Mouse (Mus musculus) liver, postnatal 0 days (tissue): ENCODE measurements around the gene Ugt1a5. TPM values are rescaled to one million over a fixed set of nuclear protein-coding genes. Genes with fewer than 3 reads are reported as not detected.

Experiments used
- ATAC-seq: fragments of 200-750 bp; cut with Nextera tagmentation; 2 replicates; pipeline ENCODE4 v1.8.0; 2017; ENCODE audit warnings: mild to moderate bottlenecking, moderate library complexity
- DNase-seq: peaks from one replicate; pipeline ENCODE4 v3.0.0-alpha.2; 2016
- H3K27ac ChIP-seq: fragments of 300-500 bp; sonication (generic); 2 replicates; pipeline ENCODE4 v1.5.1; 2014; ENCODE audit warnings: antibody characterized with exemption, moderate library complexity, mild to moderate bottlenecking, low read depth
- H3K27me3 ChIP-seq: fragments of 300-500 bp; sonication (generic); 2 replicates; pipeline ENCODE4 v1.6.1; 2014; ENCODE audit warnings: low read length, control low read depth, mixed read lengths; ENCODE audit not compliant: insufficient read depth
- H3K36me3 ChIP-seq: fragments of 300-500 bp; sonication (generic); replicated peaks from 2 replicates; pipeline ENCODE4 v1.6.1; 2014; ENCODE audit warnings: mild to moderate bottlenecking, control low read depth, low read length, moderate library complexity, mixed read lengths; ENCODE audit not compliant: insufficient read depth
- H3K4me1 ChIP-seq: fragments of 300-500 bp; sonication (generic); 2 replicates; pipeline ENCODE4 v1.6.1; 2014; ENCODE audit warnings: antibody characterized with exemption, mild to moderate bottlenecking, control low read depth; ENCODE audit not compliant: insufficient read depth
- H3K4me2 ChIP-seq: fragments of 300-500 bp; sonication (generic); 2 replicates; pipeline ENCODE4 v1.6.1; 2014; ENCODE audit warnings: low read depth, mild to moderate bottlenecking, low read length, moderate library complexity, mixed read lengths
- H3K4me3 ChIP-seq: fragments of 300-500 bp; sonication (generic); 2 replicates; pipeline ENCODE4 v1.5.1; 2014; ENCODE audit warnings: low read depth, low read length
- H3K9ac ChIP-seq: fragments of 300-500 bp; sonication (generic); replicated peaks from 2 replicates; pipeline ENCODE4 v1.6.1; 2014; ENCODE audit warnings: mild to moderate bottlenecking, moderate library complexity
- H3K9me3 ChIP-seq: fragments of 300-500 bp; sonication (generic); 2 replicates; pipeline ENCODE4 v1.6.1; 2016; ENCODE audit warnings: mild to moderate bottlenecking, control low read depth, low read length, mixed read lengths
- CTCF ChIP-seq: sonication (generic); IDR thresholded peaks from 2 replicates; pipeline ENCODE4 v1.5.1; 2016; ENCODE audit warnings: antibody characterized with exemption, low read depth
- EP300 ChIP-seq: IDR thresholded peaks from 2 replicates; pipeline ENCODE4 v1.6.1; 2016; ENCODE audit warnings: antibody characterized with exemption, low read depth, mild to moderate bottlenecking
- whole genome bisulfite sequencing: fragments of 180-500 bp; shearing (Covaris S2); extraction: QIAGEN DNeasy Blood & Tissue Kit; methylation state at CpG from one replicate; pipeline ENCODE4 v1.1.7; 2014; ENCODE audit not compliant: insufficient replicate concordance; 5-methylcytosine and 5-hydroxymethylcytosine counted together
- polyA plus RNA-seq: library from polyadenylated mRNA; unstranded; fragments of >200 nt; fragmentation: Nextera tagmentation; extraction: Ambion mirVana; gene quantifications from 2 replicates; pipeline ENCODE4 v1.2.1, GENCODE M21; 2015

Gene Ugt1a5
- polyA plus RNA-seq, 1 experiment from 2014 or later = 0.19 TPM

- no peak overlapping the region for H3K9ac ChIP-seq
- 42% methylated on average over 3 of the region's 3 CpGs for WGBS
- no peaks in the 10 kb centered on the region for H3K27me3 ChIP-seq
- no peak for ATAC-seq
- no peaks in the 10 kb centered on the region; the same call in 1 of the 2 replicates for H3K4me1 ChIP-seq
- H3K4me3 ChIP-seq = no peak overlapping the region
- no peak for DNase-seq
- no peak for TF ChIP-seq CTCF
- H3K4me2 ChIP-seq = no peak overlapping the region
- no peaks in the 10 kb centered on the region for H3K36me3 ChIP-seq
- peaks cover 22% of the 10 kb centered on the region for H3K9me3 ChIP-seq
- H3K27ac ChIP-seq = no peak overlapping the region
Observed at GRCm38 (mm10) chr1:88232664-88233380, 67.0 kb downstream of the Ugt1a5 start.

GRCm38 (mm10) chr1:88233421-88234247 lies 67.8 kb downstream of the Ugt1a5 start:
- H3K4me2 ChIP-seq = no peak overlapping the region
- no peak for ATAC-seq
- H3K27me3 ChIP-seq = no peaks in the 10 kb centered on the region
- TF ChIP-seq EP300 (no peak), CTCF (no peak)
- H3K27ac ChIP-seq = no peak overlapping the region
- no peaks in the 10 kb centered on the region for H3K36me3 ChIP-seq
- peaks cover 21% of the 10 kb centered on the region for H3K9me3 ChIP-seq
- 62% methylated on average over 14 of the region's 14 CpGs for WGBS
- H3K4me3 ChIP-seq = no peak overlapping the region
- no peak for DNase-seq
- H3K9ac ChIP-seq = no peak overlapping the region
- no peaks in the 10 kb centered on the region; the same call in 1 of the 2 replicates for H3K4me1 ChIP-seq

DNA sequence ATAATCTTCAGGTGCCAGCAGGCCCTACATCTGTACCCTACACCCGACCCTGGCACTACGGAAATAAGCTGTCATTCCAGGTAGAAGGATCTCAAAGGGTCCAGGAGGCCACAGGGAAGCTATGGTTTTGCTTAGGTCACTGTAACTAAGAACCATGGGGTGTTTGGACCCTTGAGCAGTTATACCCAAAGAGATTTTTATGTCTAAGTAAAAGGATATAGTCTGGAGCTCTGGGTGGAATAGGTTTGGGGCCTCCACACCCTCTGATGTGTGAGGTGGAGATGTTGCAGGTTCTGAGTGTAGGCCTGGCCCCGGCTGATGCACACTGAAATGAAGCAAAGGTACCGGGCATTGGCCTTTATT lies 68.4 kb downstream of the Ugt1a5 start:
- 54% methylated on average over 4 of the region's 4 CpGs for WGBS
- H3K36me3 ChIP-seq = no peaks in the 10 kb centered on the region
- TF ChIP-seq EP300 = no peak
- no peak for TF ChIP-seq CTCF
- H3K4me2 ChIP-seq = no peak overlapping the region
- no peak overlapping the region for H3K27ac ChIP-seq
- ATAC-seq (no peak), DNase-seq (no peak)
- no peaks in the 10 kb centered on the region for H3K27me3 ChIP-seq
- H3K9ac ChIP-seq = no peak overlapping the region
- no peak overlapping the region for H3K4me3 ChIP-seq
- H3K9me3 ChIP-seq = peaks cover 25% of the 10 kb centered on the region
- H3K4me1 ChIP-seq = no peaks in the 10 kb centered on the region; the same call in 1 of the 2 replicates

- H3K36me3 ChIP-seq = no peaks in the 10 kb centered on the region
- 41% methylated on average over 5 of the region's 5 CpGs for WGBS
- no peaks in the 10 kb centered on the region; the same call in 1 of the 2 replicates for H3K4me1 ChIP-seq
- TF ChIP-seq EP300 (no peak), CTCF (no peak)
- no peak overlapping the region for H3K27ac ChIP-seq
- H3K4me2 ChIP-seq = no peak overlapping the region
- no peak overlapping the region for H3K9ac ChIP-seq
- DNase-seq (no peak), ATAC-seq (no peak)
- H3K27me3 ChIP-seq = no peaks in the 10 kb centered on the region
- H3K4me3 ChIP-seq = no peak overlapping the region
- peaks cover 29% of the 10 kb centered on the region for H3K9me3 ChIP-seq
Observed at GRCm38 (mm10) chr1:88234646-88235045, 68.8 kb downstream of the Ugt1a5 start.

GRCm38 (mm10) chr1:88235046-88235893 lies 69.5 kb downstream of the Ugt1a5 start:
- no peak overlapping the region for H3K9ac ChIP-seq
- 58% methylated on average over 11 of the region's 11 CpGs for WGBS
- H3K4me3 ChIP-seq = no peak overlapping the region
- H3K4me1 ChIP-seq = no peaks in the 10 kb centered on the region; the same call in 1 of the 2 replicates
- no peak overlapping the region for H3K4me2 ChIP-seq
- H3K27ac ChIP-seq = no peak overlapping the region
- H3K9me3 ChIP-seq = peaks cover 29% of the 10 kb centered on the region
- no peaks in the 10 kb centered on the region for H3K36me3 ChIP-seq
- no peak for DNase-seq
- ATAC-seq = no peak
- no peaks in the 10 kb centered on the region for H3K27me3 ChIP-seq
- TF ChIP-seq EP300 = no peak
- TF ChIP-seq CTCF = no peak

DNA sequence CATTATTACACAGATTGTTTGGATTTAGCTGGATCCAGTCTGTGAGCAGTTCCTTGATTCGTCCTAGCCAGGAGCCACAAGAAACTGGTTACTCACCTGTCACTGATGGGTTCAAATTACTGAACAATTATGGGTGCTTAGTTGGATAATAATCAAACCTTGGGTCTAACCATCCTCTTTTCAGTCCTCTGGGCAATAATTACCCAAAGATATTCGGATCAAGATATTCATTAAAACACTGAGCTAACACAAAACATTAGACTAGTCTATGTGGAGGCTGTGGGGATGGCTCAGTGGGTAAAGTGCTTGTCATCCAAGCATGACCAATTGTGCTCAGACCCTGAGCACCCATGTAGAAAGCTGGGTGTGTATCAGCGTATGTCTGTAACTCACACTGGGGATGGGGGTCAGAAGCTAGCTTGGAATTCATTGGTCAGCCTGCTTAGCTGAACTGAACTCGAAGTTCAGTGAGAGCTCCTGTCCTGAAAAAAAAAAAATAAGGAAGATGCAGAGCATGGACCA lies 70.1 kb downstream of the Ugt1a5 start:
- TF ChIP-seq CTCF (no peak), EP300 (no peak)
- ATAC-seq = no peak
- Histone ChIP-seq H3K9ac (no peak overlapping the region), H3K9me3 (peaks cover 35% of the 10 kb centered on the region), H3K27ac (no peak overlapping the region), H3K4me2 (no peak overlapping the region), H3K36me3 (no peaks in the 10 kb centered on the region), H3K4me3 (no peak overlapping the region), H3K27me3 (no peaks in the 10 kb centered on the region), H3K4me1 (no peaks in the 10 kb centered on the region; the same call in 1 of the 2 replicates)
- 47% methylated on average over 4 of the region's 4 CpGs for WGBS
- DNase-seq = no peak
